8 mouse cellular contexts compared by ENCODE assay signal in genomic region chr11:53521120-53521820, GRCm38 (mm10). TPM values are rescaled to one million over a fixed set of nuclear protein-coding genes. Genes with fewer than 3 reads are reported as not detected.
DNase-seq lines count a peak whose midpoint lies in the region; ATAC-seq lines count a peak whose summit lies in the region.

No protein-coding gene starts in this region.

- peak overlapping the region; percentile 89 for H3K4me2 ChIP-seq in lung, embryonic 16.5 days (ENCODE audit: low read depth, low read length)

- WGBS in lung, embryonic 16.5 days: 33% methylated on average over 16 of the region's 16 CpGs
- 59% methylated on average over 16 of the region's 16 CpGs for WGBS in hindbrain, embryonic 10.5 days
- WGBS in macrophage (ENCODE audit: missing documents): 83% methylated on average over 16 of the region's 16 CpGs

- peak overlapping the region; percentile 21; the same call in 1 of the 2 replicates for H3K27ac ChIP-seq in lung, embryonic 16.5 days (ENCODE audit: low read length)
- H3K27ac ChIP-seq in hindbrain, embryonic 10.5 days: no peak overlapping the region
- H3K27ac ChIP-seq in macrophage: no peak overlapping the region

- no peaks in the 10 kb centered on the region for H3K27me3 ChIP-seq in lung, embryonic 16.5 days (ENCODE audit: control insufficient read depth, insufficient read depth, low read depth, low read length)
- H3K27me3 ChIP-seq in hindbrain, embryonic 10.5 days (ENCODE audit: insufficient read depth, poor library complexity, severe bottlenecking): peaks cover 70% of the 10 kb centered on the region

- H3K9me3 ChIP-seq in lung, embryonic 16.5 days (ENCODE audit: control insufficient read depth, low read length): no peaks in the 10 kb centered on the region
- H3K9me3 ChIP-seq in hindbrain, embryonic 10.5 days: no peaks in the 10 kb centered on the region

- peak overlapping the region; percentile 87; the same call in 1 of the 2 replicates for H3K9ac ChIP-seq in lung, embryonic 16.5 days (ENCODE audit: low read length)

- no peak for ATAC-seq in lung, embryonic 16.5 days (ENCODE audit: low read depth)
- no peak for ATAC-seq in inflammation-experienced regulatory T-cells, adult 6 months

- H3K4me1 ChIP-seq in lung, embryonic 16.5 days (replicated peaks; ENCODE audit: control insufficient read depth, insufficient read depth, low read length): peaks cover 33% of the 10 kb centered on the region
- peaks cover 81% of the 10 kb centered on the region for H3K4me1 ChIP-seq in hindbrain, embryonic 10.5 days (replicated peaks)

- DNase-seq in lung, postnatal 25 days (ENCODE audit: low spot score): no peak
- DNase-seq in cerebellum, postnatal 25 days: peak; percentile 68 to 70
- DNase-seq in hindbrain, embryonic 10.5 days (ENCODE audit: low spot score): no peak
- DNase-seq in adrenal gland, postnatal 10 days: no peak
- DNase-seq in layer of hippocampus, adult 9-10 months (ENCODE audit: low spot score): no peak

- no peaks in the 10 kb centered on the region for H3K36me3 ChIP-seq in lung, embryonic 16.5 days (ENCODE audit: control insufficient read depth, insufficient read depth, low read length)
- H3K36me3 ChIP-seq in hindbrain, embryonic 10.5 days: no peaks in the 10 kb centered on the region
- H3K36me3 ChIP-seq in macrophage (ENCODE audit: inconsistent target): no peaks in the 10 kb centered on the region

- peaks cover 63% of the 10 kb centered on the region for H3K79me2 ChIP-seq in macrophage (ENCODE audit: inconsistent target)

- peak overlapping the region; percentile 81 for H3K4me3 ChIP-seq in lung, embryonic 16.5 days (ENCODE audit: low read length)
- H3K4me3 ChIP-seq in hindbrain, embryonic 10.5 days: peak overlapping the region; percentile 89
- peak overlapping the region; percentile 94 for H3K4me3 ChIP-seq in macrophage (ENCODE audit: inconsistent target)

RNA-seq across cellular contexts. Expression of gene Sept8, which starts 2.2 kb away (rescaled TPM):
- 23.6 and 27.1 TPM in 2 replicates for polyA plus RNA-seq in lung, embryonic 16.5 days (2015; fragmentation: Nextera tagmentation; extraction: Ambion mirVana)
- 14.8 and 15.6 TPM in 2 replicates for polyA plus RNA-seq in hindbrain, embryonic 10.5 days (2016; fragmentation: Nextera tagmentation; extraction: Ambion mirVana)
- total RNA-seq in macrophage (2018; cell fraction: chromatin; rRNA removed): 100 to 1,000 TPM; 104 to 407 (median 189) TPM
- 100 to 1,000 TPM in 8 of 26 experiments, 10 to 100 TPM in 18; 52.1 to 132 (median 76.4) TPM for total RNA-seq in macrophage (2018; cell fraction: cytosol; rRNA removed)
- 100 to 1,000 TPM in 17 of 26 experiments, 10 to 100 TPM in 9; 61.1 to 259 (median 114) TPM for total RNA-seq in macrophage (2018; cell fraction: nucleus; rRNA removed)
- polyA plus RNA-seq in macrophage (2018): 69.8 to 121 TPM (median 83.7 TPM) in 3 replicates
- 10 to 100 TPM; 41.2 to 49.2 TPM for total RNA-seq in adrenal gland, postnatal 10 days (2021)
- 1 to 10 TPM; 1.1 to 1.2 (median 1.1) TPM for polyA plus RNA-seq in inflammation-experienced regulatory T-cells, adult 6 months (2017; shearing (Covaris generic))

RNA-seq across cellular contexts. Expression of gene Sowaha, which starts 41.2 kb away (rescaled TPM):
- polyA plus RNA-seq in lung, embryonic 16.5 days (2015; fragmentation: Nextera tagmentation; extraction: Ambion mirVana): 0.13 and 0.25 TPM in 2 replicates
- 0.26 and 0.44 TPM in 2 replicates for polyA plus RNA-seq in hindbrain, embryonic 10.5 days (2016; fragmentation: Nextera tagmentation; extraction: Ambion mirVana)
- not detected for total RNA-seq in macrophage (2018; cell fraction: chromatin; rRNA removed)
- under 1 TPM in 1 of 26 experiments, not detected in 25; 0.05 TPM for total RNA-seq in macrophage (2018; cell fraction: cytosol; rRNA removed)
- total RNA-seq in macrophage (2018; cell fraction: nucleus; rRNA removed): not detected
- polyA plus RNA-seq in macrophage (2018): not detected in 3 replicates
- total RNA-seq in adrenal gland, postnatal 10 days (2021): under 1 TPM; 0.60 to 0.94 TPM
- not detected for polyA plus RNA-seq in inflammation-experienced regulatory T-cells, adult 6 months (2017; shearing (Covaris generic))

RNA-seq across cellular contexts. Expression of gene Gm9945, which starts 41.3 kb away (rescaled TPM):
- not detected in 2 replicates for polyA plus RNA-seq in lung, embryonic 16.5 days (2015; fragmentation: Nextera tagmentation; extraction: Ambion mirVana)
- not detected in 2 replicates for polyA plus RNA-seq in hindbrain, embryonic 10.5 days (2016; fragmentation: Nextera tagmentation; extraction: Ambion mirVana)
- not detected for total RNA-seq in macrophage (2018; cell fraction: chromatin; rRNA removed)
- total RNA-seq in macrophage (2018; cell fraction: cytosol; rRNA removed): not detected
- not detected for total RNA-seq in macrophage (2018; cell fraction: nucleus; rRNA removed)
- not detected in 3 replicates for polyA plus RNA-seq in macrophage (2018)
- not detected for total RNA-seq in adrenal gland, postnatal 10 days (2021)
- not detected for polyA plus RNA-seq in inflammation-experienced regulatory T-cells, adult 6 months (2017; shearing (Covaris generic))

RNA-seq across cellular contexts. Expression of gene Kif3a, which starts 45.9 kb away (rescaled TPM):
- polyA plus RNA-seq in lung, embryonic 16.5 days (2015; fragmentation: Nextera tagmentation; extraction: Ambion mirVana): 65.9 and 68.8 TPM in 2 replicates
- 67.8 and 71.5 TPM in 2 replicates for polyA plus RNA-seq in hindbrain, embryonic 10.5 days (2016; fragmentation: Nextera tagmentation; extraction: Ambion mirVana)
- total RNA-seq in macrophage (2018; cell fraction: chromatin; rRNA removed): 100 to 1,000 TPM in 8 of 26 experiments, 10 to 100 TPM in 18; 15.4 to 187 (median 34.8) TPM
- 100 to 1,000 TPM in 4 of 26 experiments, 10 to 100 TPM in 22; 14.2 to 136 (median 46.7) TPM for total RNA-seq in macrophage (2018; cell fraction: cytosol; rRNA removed)
- total RNA-seq in macrophage (2018; cell fraction: nucleus; rRNA removed): 100 to 1,000 TPM in 3 of 26 experiments, 10 to 100 TPM in 23; 11.7 to 127 (median 30.6) TPM
- 25.8 to 223 TPM (median 90.7 TPM) in 3 replicates for polyA plus RNA-seq in macrophage (2018)
- total RNA-seq in adrenal gland, postnatal 10 days (2021): 10 to 100 TPM; 24.2 to 26.5 TPM
- 10 to 100 TPM in 2 of 3 experiments, 1 to 10 TPM in 1; 5.5 to 11.6 (median 11.6) TPM for polyA plus RNA-seq in inflammation-experienced regulatory T-cells, adult 6 months (2017; shearing (Covaris generic))

RNA-seq across cellular contexts. Expression of gene Gm9837, which starts 51.0 kb away (rescaled TPM):
- not detected in 2 replicates for polyA plus RNA-seq in lung, embryonic 16.5 days (2015; fragmentation: Nextera tagmentation; extraction: Ambion mirVana)
- polyA plus RNA-seq in hindbrain, embryonic 10.5 days (2016; fragmentation: Nextera tagmentation; extraction: Ambion mirVana): not detected in 2 replicates
- total RNA-seq in macrophage (2018; cell fraction: chromatin; rRNA removed): not detected
- total RNA-seq in macrophage (2018; cell fraction: cytosol; rRNA removed): not detected
- not detected for total RNA-seq in macrophage (2018; cell fraction: nucleus; rRNA removed)
- not detected in 3 replicates for polyA plus RNA-seq in macrophage (2018)
- total RNA-seq in adrenal gland, postnatal 10 days (2021): not detected
- polyA plus RNA-seq in inflammation-experienced regulatory T-cells, adult 6 months (2017; shearing (Covaris generic)): not detected

Comparison
In these comparisons a context has a peak if more than half of its experiments do, and no peak if none do; other contexts are left out.
1. DNase-seq: peak in cerebellum, postnatal 25 days (2 of 2); none in lung, postnatal 25 days (single experiment), hindbrain, embryonic 10.5 days (single experiment), adrenal gland, postnatal 10 days (single experiment) and layer of hippocampus, adult 9-10 months (single experiment).
2. Peak in every context shown above with its lines, with median percentiles within 50 percentile points of each other: H3K4me3 ChIP-seq.